Mouse (Mus musculus) myocyte (in vitro differentiated cells): ENCODE results near the gene Zfhx3.

Source experiments
- CEBPB ChIP-seq: IDR thresholded peaks from 2 replicates; pipeline ENCODE4 v1.6.1; 2011; ENCODE audit warnings: mild to moderate bottlenecking, moderate library complexity; ENCODE audit not compliant: poor library complexity, insufficient read depth, severe bottlenecking
- E2F4 ChIP-seq: IDR thresholded peaks from one replicate; pipeline ENCODE4 v1.6.1; 2011; ENCODE audit warnings: mild to moderate bottlenecking, control low read depth, moderate library complexity; ENCODE audit not compliant: insufficient read depth
- MAX ChIP-seq: IDR thresholded peaks from one replicate; pipeline ENCODE4 v1.6.1; 2011; ENCODE audit warnings: low read depth, mild to moderate bottlenecking, control low read depth
- MYOD1 ChIP-seq, 3 experiments: IDR thresholded peaks; one replicate each; pipeline ENCODE4 v1.6.1; 2011; ENCODE audit warnings: control low read depth in 2 of 3, low read depth in 2 of 3, mild to moderate bottlenecking in 2 of 3, moderate library complexity in 1 of 3; ENCODE audit not compliant: insufficient read length in 2 of 3, control insufficient read depth in 1 of 3
- MYOG ChIP-seq, 3 experiments: IDR thresholded peaks; one replicate each; pipeline ENCODE4 v1.6.1; 2011; ENCODE audit warnings: control low read depth in 2 of 3, low read depth in 2 of 3, mild to moderate bottlenecking in 2 of 3; ENCODE audit not compliant: insufficient read length in 2 of 3, control insufficient read depth in 1 of 3, insufficient read depth in 1 of 3
- POLR2A ChIP-seq: IDR thresholded peaks from one replicate; pipeline ENCODE4 v1.6.1; 2011; ENCODE audit warnings: low read depth, mild to moderate bottlenecking, control low read depth, moderate library complexity; ENCODE audit not compliant: insufficient read length
- POLR2AphosphoS2 ChIP-seq: IDR thresholded peaks from one replicate; pipeline ENCODE4 v1.6.1; 2011; ENCODE audit warnings: low read depth, control low read depth; ENCODE audit not compliant: insufficient read length
- SRF ChIP-seq: IDR thresholded peaks from one replicate; pipeline ENCODE4 v1.6.1; 2011; ENCODE audit warnings: low read depth; ENCODE audit not compliant: control insufficient read depth, insufficient read length
- TCF3 ChIP-seq: IDR thresholded peaks from one replicate; pipeline ENCODE4 v1.6.1; 2011; ENCODE audit warnings: low read depth, control low read depth; ENCODE audit not compliant: insufficient read length
- USF1 ChIP-seq: IDR thresholded peaks from one replicate; pipeline ENCODE4 v1.6.1; 2011; ENCODE audit warnings: low read depth, mild to moderate bottlenecking, control low read depth, moderate library complexity

- TF ChIP-seq POLR2A (no peak), CEBPB (no peak), USF1 (no peak), MAX (no peak), E2F4 (no peak), SRF (no peak), POLR2AphosphoS2 (no peak), MYOG (IDR thresholded peaks at IDR 0.05; ENCODE audit: control insufficient read depth in 1 of 3, insufficient read depth in 1 of 3, insufficient read length in 2 of 3, low read depth in 2 of 3) (no peak), MYOD1 (IDR thresholded peaks at IDR 0.05; ENCODE audit: control insufficient read depth in 1 of 3, insufficient read length in 2 of 3, low read depth in 2 of 3) (no peak), TCF3 (no peak)
These were observed 623.6 kb downstream of the Zfhx3 start for GRCm38 (mm10) chr8:108566035-108566434.
